In the genomic region with DNA sequence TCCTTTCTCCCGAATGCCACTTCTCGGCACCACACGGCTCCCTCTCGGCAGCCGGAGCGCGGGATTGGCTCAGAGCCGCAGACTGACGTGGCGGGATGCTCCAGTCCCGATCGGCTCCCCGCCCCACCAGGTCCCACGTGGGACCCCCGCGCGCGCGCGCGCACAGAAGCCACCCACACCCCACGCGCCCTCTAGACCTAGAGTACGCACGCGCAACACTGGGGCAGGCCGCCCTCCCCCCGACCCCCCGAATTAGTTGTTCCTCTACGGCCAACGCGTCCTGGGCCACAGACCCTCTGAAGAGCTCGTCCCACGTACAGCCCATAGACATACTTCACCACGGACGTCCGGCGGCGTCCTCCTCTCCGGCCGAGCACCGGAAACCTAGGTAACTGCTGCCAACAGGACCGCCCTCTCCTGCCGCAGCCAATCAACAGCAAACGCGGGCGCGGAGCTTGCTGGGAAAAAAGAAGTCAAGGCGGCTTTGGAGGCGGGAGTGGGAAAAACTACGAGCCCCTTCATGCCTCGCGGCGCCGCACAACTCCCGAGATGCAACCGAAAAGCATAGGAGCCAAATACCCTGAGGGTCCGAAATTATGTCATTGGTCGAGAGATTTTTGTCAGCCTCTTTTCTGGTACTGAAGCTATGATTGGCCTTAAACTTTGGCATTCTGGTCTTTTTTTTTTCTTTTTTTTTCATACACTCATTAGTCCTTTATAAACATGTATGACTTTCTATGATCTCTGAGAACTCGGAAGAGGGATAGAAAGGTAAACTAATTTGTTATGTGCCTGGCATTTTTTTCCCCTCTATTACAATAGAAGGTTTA, we compare ENCODE assay signal across 8 mouse cellular contexts. TPM values are rescaled to one million over a fixed set of nuclear protein-coding genes. Genes with fewer than 3 reads are reported as not detected.
DNase-seq lines count a peak whose midpoint lies in the region; ATAC-seq lines count a peak whose summit lies in the region.

A gene (minus strand): TSS at position 428 of the 830 bp plus-strand sequence.

- H3K9ac ChIP-seq in hindbrain, embryonic 11.5 days (ENCODE audit: low read depth, low read length): peak within 1 kb of the TSS; percentile 86

- no peaks in the 10 kb centered on the region; the same call in 1 of the 2 replicates for H3K4me1 ChIP-seq in hindbrain, embryonic 11.5 days (replicated peaks; ENCODE audit: control insufficient read depth, insufficient read depth, low read length)

- peak; percentile 98 for ATAC-seq in hindbrain, embryonic 11.5 days (ENCODE audit: low FRiP score)

- peak within 1 kb of the TSS; percentile 89 for H3K27ac ChIP-seq in hindbrain, embryonic 11.5 days (ENCODE audit: low read depth, low read length)

- H3K4me2 ChIP-seq in hindbrain, embryonic 11.5 days (replicated peaks; ENCODE audit: low read depth, low read length): peak within 1 kb of the TSS; percentile 95

- H3K9me3 ChIP-seq in hindbrain, embryonic 11.5 days (ENCODE audit: control insufficient read depth, low read length): no peaks in the 10 kb centered on the region

- WGBS in hindbrain, embryonic 11.5 days: under 1% methylated on average over 56 of the region's 60 CpGs

- no peaks in the 10 kb centered on the region for H3K27me3 ChIP-seq in hindbrain, embryonic 11.5 days (ENCODE audit: control insufficient read depth, insufficient read depth, low read length)

- H3K36me3 ChIP-seq in hindbrain, embryonic 11.5 days (ENCODE audit: control insufficient read depth, insufficient read depth, low read length): peaks cover 5% of the 10 kb centered on the region; the same call in 1 of the 2 replicates

- H3K4me3 ChIP-seq in hindbrain, embryonic 11.5 days (ENCODE audit: low read depth, low read length): peak within 1 kb of the TSS; percentile 65

- DNase-seq in Muller cell, postnatal 12 days (ENCODE audit: inconsistent ontology term): peak; percentile 99
- peak; percentile 99 for DNase-seq in cerebellum, adult 9-11 months
- peak; percentile 96 to 98 for DNase-seq in frontal cortex, adult 2 months (ENCODE audit: extremely low spot score in 1 of 2, low spot score in 1 of 2)
- DNase-seq in hindbrain, embryonic 11.5 days (ENCODE audit: low spot score): peak; percentile 97
- peak; percentile 95 to 96 for DNase-seq in layer of hippocampus, postnatal 10 days (ENCODE audit: low spot score in 2 of 2)
- peak; percentile 99 for DNase-seq in lung, postnatal 10 days
- DNase-seq in ovary, postnatal 36 days (ENCODE audit: low spot score): peak; percentile 94
- peak; percentile 95 for DNase-seq in thymus, postnatal 25 days

RNA-seq across cellular contexts. Expression of the gene that starts here (rescaled TPM):
- polyA plus RNA-seq in frontal cortex, adult 2 months (2012; rRNA removed): 31.9 and 36.2 TPM in 2 replicates
- 96.3 and 101 TPM in 2 replicates for polyA plus RNA-seq in hindbrain, embryonic 11.5 days (2014; fragmentation: Nextera tagmentation; extraction: Ambion mirVana)
- 10 to 100 TPM; 41.4 to 46.8 TPM for total RNA-seq in layer of hippocampus, postnatal 10 days (2021)

Comparison
In these comparisons a context has a peak if more than half of its experiments do, and no peak if none do; other contexts are left out.
1. Peak in every context shown above with its lines: DNase-seq, ATAC-seq, H3K4me3 ChIP-seq and H3K27ac ChIP-seq.